Mouse (Mus musculus): ENCODE results near the gene Edc3. TPM values are rescaled to one million over a fixed set of nuclear protein-coding genes. Genes with fewer than 3 reads are reported as not detected.

The Edc3 gene
- total and polyA plus RNA-seq, 2 experiments from 2014 or later: 11.9 to 27.8 TPM

- Histone ChIP-seq H3K36me3 (ENCODE audit: insufficient read depth, low read length) (no peaks in the 10 kb centered on the region), H3K9me3 (ENCODE audit: low read length) (no peaks in the 10 kb centered on the region), H3K27me3 (ENCODE audit: insufficient read depth, low read length) (no peaks in the 10 kb centered on the region), H3K4me2 (ENCODE audit: low read depth, low read length, poor library complexity, severe bottlenecking) (no peak overlapping the region), H3K9ac (replicated peaks; ENCODE audit: low read length, poor library complexity, severe bottlenecking) (no peak overlapping the region), H3K4me3 (ENCODE audit: low read depth, low read length) (no peak overlapping the region), H3K4me1 (ENCODE audit: insufficient read depth, low read length) (peaks cover 15% of the 10 kb centered on the region), H3K27ac (ENCODE audit: low read depth, low read length) (no peak overlapping the region)
- ATAC-seq (ENCODE audit: low FRiP score): no peak
- WGBS: 95% methylated on average over 4 of the region's 4 CpGs
- no peak for TF ChIP-seq CTCF (IDR thresholded peaks at IDR 0.05)
- DNase-seq (ENCODE audit: low spot score): no peak
Measured at GRCm38 (mm10) chr9:57767231-57767630, 58.9 kb downstream of the Edc3 start.

GRCm38 (mm10) chr9:57769539-57770069 lies 61.3 kb downstream of the Edc3 start:
- DNase-seq (ENCODE audit: low spot score): no peak
- H3K27ac ChIP-seq (ENCODE audit: low read depth, low read length): no peak overlapping the region
- H3K4me2 ChIP-seq (ENCODE audit: low read depth, low read length, poor library complexity, severe bottlenecking): no peak overlapping the region
- WGBS: 65% methylated on average over 2 of the region's 2 CpGs
- no peak overlapping the region for H3K9ac ChIP-seq (replicated peaks; ENCODE audit: low read length, poor library complexity, severe bottlenecking)
- no peak for TF ChIP-seq CTCF (IDR thresholded peaks at IDR 0.05)
- H3K4me1 ChIP-seq (ENCODE audit: insufficient read depth, low read length): peaks cover 5% of the 10 kb centered on the region; the same call in 1 of the 2 replicates
- H3K27me3 ChIP-seq (ENCODE audit: insufficient read depth, low read length): no peaks in the 10 kb centered on the region
- no peak overlapping the region for H3K4me3 ChIP-seq (ENCODE audit: low read depth, low read length)
- H3K36me3 ChIP-seq (ENCODE audit: insufficient read depth, low read length): no peaks in the 10 kb centered on the region
- ATAC-seq (ENCODE audit: low FRiP score): no peak
- no peaks in the 10 kb centered on the region for H3K9me3 ChIP-seq (ENCODE audit: low read length)

- no peak for DNase-seq (ENCODE audit: low spot score)
- Histone ChIP-seq H3K36me3 (ENCODE audit: insufficient read depth, low read length) (no peaks in the 10 kb centered on the region), H3K4me2 (ENCODE audit: low read depth, low read length, poor library complexity, severe bottlenecking) (no peak overlapping the region), H3K9ac (replicated peaks; ENCODE audit: low read length, poor library complexity, severe bottlenecking) (no peak overlapping the region), H3K9me3 (ENCODE audit: low read length) (no peaks in the 10 kb centered on the region), H3K4me1 (ENCODE audit: insufficient read depth, low read length) (peaks cover 5% of the 10 kb centered on the region; the same call in 1 of the 2 replicates), H3K4me3 (ENCODE audit: low read depth, low read length) (no peak overlapping the region), H3K27ac (ENCODE audit: low read depth, low read length) (no peak overlapping the region), H3K27me3 (ENCODE audit: insufficient read depth, low read length) (no peaks in the 10 kb centered on the region)
- no peak for TF ChIP-seq CTCF (IDR thresholded peaks at IDR 0.05)
- WGBS: 91% methylated on average over 1 of the region's 1 CpGs
- no peak for ATAC-seq (ENCODE audit: low FRiP score)
Measured at GRCm38 (mm10) chr9:57770214-57770613, 61.9 kb downstream of the Edc3 start.

- TF ChIP-seq CTCF (IDR thresholded peaks at IDR 0.05): no peak
- Histone ChIP-seq H3K27me3 (ENCODE audit: insufficient read depth, low read length) (no peaks in the 10 kb centered on the region), H3K27ac (ENCODE audit: low read depth, low read length) (no peak overlapping the region), H3K36me3 (ENCODE audit: insufficient read depth, low read length) (no peaks in the 10 kb centered on the region), H3K4me3 (ENCODE audit: low read depth, low read length) (no peak overlapping the region), H3K4me1 (ENCODE audit: insufficient read depth, low read length) (peaks cover 5% of the 10 kb centered on the region), H3K4me2 (ENCODE audit: low read depth, low read length, poor library complexity, severe bottlenecking) (no peak overlapping the region), H3K9ac (replicated peaks; ENCODE audit: low read length, poor library complexity, severe bottlenecking) (no peak overlapping the region), H3K9me3 (ENCODE audit: low read length) (no peaks in the 10 kb centered on the region)
- no peak for DNase-seq (ENCODE audit: low spot score)
- 92% methylated on average over 2 of the region's 2 CpGs for WGBS
- no peak for ATAC-seq (ENCODE audit: low FRiP score)
Measured at GRCm38 (mm10) chr9:57770836-57771235, 62.5 kb downstream of the Edc3 start.

- H3K4me1 ChIP-seq (ENCODE audit: insufficient read depth, low read length): no peaks in the 10 kb centered on the region; the same call in 1 of the 2 replicates
- H3K4me2 ChIP-seq (ENCODE audit: low read depth, low read length, poor library complexity, severe bottlenecking): no peak overlapping the region
- no peak overlapping the region for H3K4me3 ChIP-seq (ENCODE audit: low read depth, low read length)
- no peak for TF ChIP-seq CTCF (IDR thresholded peaks at IDR 0.05)
- H3K36me3 ChIP-seq (ENCODE audit: insufficient read depth, low read length): no peaks in the 10 kb centered on the region
- no peaks in the 10 kb centered on the region for H3K27me3 ChIP-seq (ENCODE audit: insufficient read depth, low read length)
- no peak overlapping the region for H3K27ac ChIP-seq (ENCODE audit: low read depth, low read length)
- H3K9ac ChIP-seq (replicated peaks; ENCODE audit: low read length, poor library complexity, severe bottlenecking): no peak overlapping the region
- DNase-seq (ENCODE audit: low spot score): no peak
- no peak for ATAC-seq (ENCODE audit: low FRiP score)
- WGBS: 76% methylated on average over 3 of the region's 3 CpGs
- H3K9me3 ChIP-seq (ENCODE audit: low read length): no peaks in the 10 kb centered on the region
Measured at GRCm38 (mm10) chr9:57773754-57774153, 65.4 kb downstream of the Edc3 start.

- H3K36me3 ChIP-seq (ENCODE audit: insufficient read depth, low read length): no peaks in the 10 kb centered on the region
- WGBS: 9% methylated on average over 1 of the region's 1 CpGs
- DNase-seq (ENCODE audit: low spot score): no peak
- no peak overlapping the region for H3K27ac ChIP-seq (ENCODE audit: low read depth, low read length)
- no peak for ATAC-seq (ENCODE audit: low FRiP score)
- H3K27me3 ChIP-seq (ENCODE audit: insufficient read depth, low read length): no peaks in the 10 kb centered on the region
- H3K9ac ChIP-seq (replicated peaks; ENCODE audit: low read length, poor library complexity, severe bottlenecking): no peak overlapping the region
- no peak overlapping the region for H3K4me2 ChIP-seq (ENCODE audit: low read depth, low read length, poor library complexity, severe bottlenecking)
- no peak overlapping the region for H3K4me3 ChIP-seq (ENCODE audit: low read depth, low read length)
- no peaks in the 10 kb centered on the region for H3K9me3 ChIP-seq (ENCODE audit: low read length)
- H3K4me1 ChIP-seq (ENCODE audit: insufficient read depth, low read length): no peaks in the 10 kb centered on the region; the same call in 1 of the 2 replicates
- TF ChIP-seq CTCF (IDR thresholded peaks at IDR 0.05): peak; percentile 58
Measured at GRCm38 (mm10) chr9:57774168-57774567, 65.8 kb downstream of the Edc3 start.

Data from midbrain, postnatal 0 days (tissue).